Mouse (Mus musculus) testis, adult 2 months (tissue): ENCODE data around the gene Sbk1.

ENCODE experiments used
- CTCF ChIP-seq: fragments of 200-500 bp; IDR thresholded peaks from 2 replicates; pipeline ENCODE4 v1.5.1; 2012; ENCODE audit warnings: low read depth, mild to moderate bottlenecking, inconsistent platforms, low read length, moderate library complexity; ENCODE audit not compliant: control insufficient read depth, insufficient read depth, insufficient replicate concordance
- POLR2A ChIP-seq: fragments of 200-500 bp; IDR thresholded peaks from 2 replicates; pipeline ENCODE4 v1.6.1; 2012; ENCODE audit warnings: low read depth, mild to moderate bottlenecking, inconsistent platforms, low read length, moderate library complexity; ENCODE audit not compliant: control insufficient read depth

- TF ChIP-seq CTCF (no peak), POLR2A (no peak)
Measured at GRCm38 (mm10) chr7:126226136-126226535, 46.3 kb upstream of the Sbk1 start.
